Mouse (Mus musculus) adrenal gland, postnatal 14 days (tissue): Measurements from ENCODE around the gene Rnf145. TPM values are rescaled to one million over a fixed set of nuclear protein-coding genes. Genes with fewer than 3 reads are reported as not detected.

Experiments used
- microRNA-seq, 2 experiments: library from miRNA; unstranded; fragments of <30 nt; microRNA quantifications; one replicate each; pipeline ENCODE4 v1.2.0; 2021
- total RNA-seq: library from RNA; stranded (reverse); gene quantifications from 2 replicates; pipeline ENCODE4 v1.2.3, GENCODE M21; 2021

Gene Rnf145
- total RNA-seq, 1 experiment from 2014 or later: 62.1 TPM

Small RNA genes within 50 kb of the gene (microRNA-seq; reads per million reads assigned to microRNA genes)
- 0 to 0.43 reads per million in 2 experiments for gene Gm22121

Other genes with a start within 250 kb of the Rnf145 start
- gene Il12b, start 118.9 kb upstream of the Rnf145 start, total RNA-seq: not detected in 2 replicates
- gene Ublcp1, start 48.5 kb upstream of the Rnf145 start, total RNA-seq: 41.8 and 42.6 TPM in 2 replicates
- gene Ebf1, start 98.4 kb downstream of the Rnf145 start, total RNA-seq: 35.5 and 50.8 TPM in 2 replicates